Mouse (Mus musculus) CD4-positive, CD25-positive, alpha-beta regulatory T cell, adult 9 weeks (primary cell): ENCODE results near the gene Olfr55. TPM values are rescaled to one million over a fixed set of nuclear protein-coding genes. Genes with fewer than 3 reads are reported as not detected.

Source experiments
- polyA plus RNA-seq: library from polyadenylated mRNA; unstranded; fragments of 100-300 nt; shearing (Covaris generic); gene quantifications from one replicate; pipeline ENCODE4 v1.2.1, GENCODE M21; 2017

The Olfr55 gene
- not detected for polyA plus RNA-seq

DNA sequence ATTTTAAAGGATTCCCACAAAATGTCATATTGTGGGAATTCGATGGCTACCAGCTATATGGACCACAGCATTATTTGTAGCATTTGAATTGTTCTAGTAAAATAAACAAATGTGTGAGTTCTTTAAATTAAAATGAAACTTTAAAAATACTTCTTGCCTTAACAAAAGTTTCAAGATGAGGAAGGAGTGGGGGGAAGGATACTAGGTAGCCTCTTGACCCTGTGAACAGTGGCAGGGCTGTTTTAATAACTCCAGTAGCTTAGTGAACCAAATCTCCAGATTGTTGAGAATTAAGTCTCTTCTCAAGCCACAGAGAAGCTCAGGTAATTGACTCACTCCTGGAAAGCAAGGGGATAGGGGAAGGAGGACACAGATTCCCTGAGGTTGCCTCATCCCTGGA, at the start of gene Olfr55:
Gene Olfr55 (plus strand): TSS at position 301 of the 400 bp plus-strand sequence.

DNA sequence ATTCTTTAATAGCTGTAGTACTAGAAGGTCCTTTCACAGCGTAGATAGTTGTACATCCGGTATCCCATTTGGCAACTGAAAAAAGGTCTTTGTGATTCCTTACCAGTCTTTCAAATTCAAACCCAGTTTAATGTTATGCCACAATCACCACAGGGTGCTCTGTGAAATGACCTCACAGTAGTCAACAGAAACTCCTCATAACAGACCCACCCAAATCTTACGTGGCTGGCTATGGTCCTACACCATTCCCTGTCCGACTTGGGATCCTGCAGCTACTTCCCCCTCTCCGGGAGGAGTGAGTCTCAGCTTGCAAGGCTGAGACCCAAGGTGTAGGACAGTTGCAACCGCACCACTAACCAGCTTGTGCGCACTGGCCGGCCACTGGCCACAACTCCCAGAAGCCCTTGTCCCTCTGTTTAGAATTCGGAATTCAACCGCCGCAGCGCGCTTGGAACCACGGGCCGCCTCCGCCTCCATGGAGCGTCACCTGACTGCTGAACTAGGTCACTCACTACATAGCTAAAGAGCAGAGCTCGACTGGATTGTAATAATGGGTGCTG, 28.9 kb upstream of the Olfr55 start, which contains the start of gene Morc2b:
Gene Morc2b (minus strand): TSS at position 423 of the 560 bp plus-strand sequence.

GRCm38 (mm10) chr17:33191002-33191401, 22.8 kb downstream of the Olfr55 start, which contains the start of gene Olfr239:
Gene Olfr239 (plus strand): TSS chr17:33191302.

DNA sequence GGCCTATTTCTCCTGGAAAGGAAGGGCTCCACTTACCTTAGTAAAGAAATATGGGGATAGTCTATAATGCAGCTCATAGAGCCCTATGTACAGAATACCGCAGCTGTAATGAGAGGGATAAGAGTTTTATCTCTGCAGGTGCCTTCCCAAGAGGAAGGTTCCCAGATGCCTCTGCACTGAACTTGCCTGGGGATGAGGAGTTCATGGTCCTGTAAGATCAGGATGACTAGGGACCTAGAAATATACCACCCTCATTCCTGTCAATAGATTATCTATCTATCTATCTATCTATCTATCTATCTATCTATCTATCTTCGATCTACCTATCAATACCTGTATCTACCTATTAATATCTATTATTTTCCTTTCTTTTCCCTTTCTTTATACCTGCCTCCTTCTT, 53.3 kb downstream of the Olfr55 start, which contains the start of gene Olfr1564:
Gene Olfr1564 (minus strand): TSS at position 101 of the 400 bp plus-strand sequence.

Other genes with a start within 250 kb of the Olfr55 start
- 54.9 TPM for gene Cyp4f13, start 221.0 kb upstream of the Olfr55 start, polyA plus RNA-seq
- gene Zfp472, start 202.6 kb upstream of the Olfr55 start, polyA plus RNA-seq: 24.0 TPM
- gene Zfp952, start 175.3 kb upstream of the Olfr55 start, polyA plus RNA-seq: 20.4 TPM
- gene Zfp763, start 135.0 kb upstream of the Olfr55 start, polyA plus RNA-seq: 12.3 TPM
- not detected for gene 4921501E09Rik, start 100.4 kb upstream of the Olfr55 start, polyA plus RNA-seq
- 8.9 TPM for gene Zfp563, start 79.1 kb upstream of the Olfr55 start, polyA plus RNA-seq
- not detected for gene Morc2b, start 28.8 kb upstream of the Olfr55 start, polyA plus RNA-seq
- not detected for gene Olfr239, start 22.9 kb downstream of the Olfr55 start, polyA plus RNA-seq
- gene Olfr1564, start 53.2 kb downstream of the Olfr55 start, polyA plus RNA-seq: not detected
- gene Zfp955a, start 86.7 kb downstream of the Olfr55 start, polyA plus RNA-seq: 22.1 TPM
- not detected for gene Olfr63, start 96.2 kb downstream of the Olfr55 start, polyA plus RNA-seq
- 11.3 TPM for gene Zfp955b, start 121.1 kb downstream of the Olfr55 start, polyA plus RNA-seq
- gene Zfp81, start 190.4 kb downstream of the Olfr55 start, polyA plus RNA-seq: 13.8 TPM
- gene Zfp101, start 226.2 kb downstream of the Olfr55 start, polyA plus RNA-seq: 9.4 TPM